Mouse (Mus musculus) cerebellum, adult 2 months (tissue): ENCODE results near the gene Insr. TPM values are rescaled to one million over a fixed set of nuclear protein-coding genes. Genes with fewer than 3 reads are reported as not detected.

Experiments used
- DNase-seq, 2 experiments: peaks; one replicate each; pipeline ENCODE4 v3.0.0; 2021
- H3K27ac ChIP-seq: fragments of 200-500 bp; 2 replicates; pipeline ENCODE4 v1.5.1; 2012; ENCODE audit warnings: low read length, control low read depth, inconsistent platforms; ENCODE audit not compliant: insufficient read depth
- H3K27me3 ChIP-seq: fragments of 200-500 bp; 2 replicates; pipeline ENCODE4 v1.6.1; 2012; ENCODE audit warnings: inconsistent platforms, mild to moderate bottlenecking, low read length, moderate library complexity; ENCODE audit not compliant: control insufficient read depth, insufficient read depth
- H3K4me1 ChIP-seq: fragments of 200-500 bp; 2 replicates; pipeline ENCODE4 v1.6.1; 2011; ENCODE audit warnings: low read length; ENCODE audit not compliant: control insufficient read depth, insufficient read depth
- H3K4me3 ChIP-seq: fragments of 200-500 bp; replicated peaks from 2 replicates; pipeline ENCODE3; 2011; ENCODE audit warnings: mild to moderate bottlenecking, low read depth, low read length, control low read depth; ENCODE audit not compliant: insufficient read depth
- CTCF ChIP-seq: fragments of 200-500 bp; IDR thresholded peaks from 2 replicates; pipeline ENCODE4 v1.5.1; 2011; ENCODE audit warnings: low read depth, mild to moderate bottlenecking, control low read depth, low read length, moderate library complexity, borderline replicate concordance; ENCODE audit not compliant: insufficient read depth
- POLR2A ChIP-seq: fragments of 200-500 bp; IDR thresholded peaks from 2 replicates; pipeline ENCODE4 v1.6.1; 2011; ENCODE audit warnings: low read length, control low read depth, borderline replicate concordance; ENCODE audit not compliant: insufficient read depth
- WGBS: fragments of 180-500 bp; shearing (Covaris S2); methylation state at CpG from one replicate; pipeline ENCODE4 v1.1.7; 2018; 5-methylcytosine and 5-hydroxymethylcytosine counted together
- polyA plus RNA-seq: library from polyadenylated mRNA; depleted of rRNA; stranded (reverse); fragments of >200 nt; gene quantifications from 2 replicates; pipeline ENCODE4 v1.2.3, GENCODE M21; 2012

Insr gene
- polyA plus RNA-seq, 1 experiment = 16.2 TPM

DNA sequence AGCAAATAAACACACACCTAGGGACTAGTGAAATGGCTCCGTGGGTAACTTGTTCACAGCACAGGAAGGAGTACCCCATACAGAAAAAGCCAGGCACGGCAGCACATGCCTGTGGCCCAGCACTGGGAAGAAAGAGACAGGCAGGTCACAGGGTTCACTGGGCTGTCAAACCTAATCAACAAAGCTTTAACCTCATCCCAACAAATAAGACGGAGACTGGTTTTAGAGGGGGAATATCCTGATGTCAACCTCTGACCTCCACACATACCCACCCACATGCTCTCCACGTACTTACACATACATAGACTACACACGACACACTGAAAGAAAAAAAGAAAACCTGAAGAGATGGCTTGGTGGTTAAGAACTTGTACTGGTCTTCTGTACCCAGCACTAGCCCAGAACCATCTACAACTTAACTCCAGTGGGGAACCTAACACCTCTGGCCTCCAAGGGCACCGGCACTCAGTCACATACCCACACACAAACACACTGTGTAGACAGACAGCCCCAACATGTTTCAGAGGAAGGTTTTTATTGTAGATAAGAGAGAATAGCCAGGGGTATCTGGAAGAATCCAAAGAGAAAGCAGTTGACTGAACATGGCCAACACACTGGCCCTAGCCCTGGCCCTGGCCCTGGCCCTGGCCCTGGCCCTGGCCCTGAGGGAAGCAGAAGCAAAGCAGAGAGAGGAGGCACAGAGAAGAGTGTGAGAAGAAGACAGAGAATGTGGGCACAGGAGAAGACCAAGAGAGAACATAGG, 12.6 kb downstream of the Insr start:
- no peaks in the 10 kb centered on the region; the same call in none of the 2 replicates for H3K4me1 ChIP-seq
- H3K4me3 ChIP-seq = no peak overlapping the region
- H3K27me3 ChIP-seq = no peaks in the 10 kb centered on the region
- no peak overlapping the region for H3K27ac ChIP-seq
- DNase-seq = no peak
- 75% methylated on average over 6 of the region's 6 CpGs for WGBS
- no peak for TF ChIP-seq POLR2A
- TF ChIP-seq CTCF = no peak

DNA sequence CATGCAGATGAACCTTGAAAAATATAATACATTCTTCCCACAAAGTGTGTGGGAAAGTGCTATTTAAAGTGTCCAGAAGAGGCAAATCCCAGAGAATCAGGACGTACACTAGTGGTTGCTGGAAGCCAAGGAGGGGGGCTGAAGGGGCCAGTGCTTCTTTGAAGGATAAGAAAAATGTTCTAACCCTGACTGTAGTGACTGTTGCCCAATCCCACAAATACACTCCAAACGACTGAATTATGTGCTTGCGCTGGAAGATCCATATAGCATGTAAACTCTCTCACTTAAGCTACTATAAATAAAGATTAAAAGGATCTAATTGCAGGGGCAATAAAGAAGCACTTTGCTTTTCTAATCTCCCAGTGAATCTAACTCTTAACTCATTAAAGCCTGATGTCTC, 14.2 kb downstream of the Insr start:
- Histone ChIP-seq H3K4me1 (peaks cover 6% of the 10 kb centered on the region), H3K4me3 (no peak overlapping the region), H3K27me3 (no peaks in the 10 kb centered on the region), H3K27ac (no peak overlapping the region)
- no peak for DNase-seq
- WGBS = 78% methylated on average over 3 of the region's 3 CpGs
- TF ChIP-seq POLR2A (no peak), CTCF (no peak)

DNA sequence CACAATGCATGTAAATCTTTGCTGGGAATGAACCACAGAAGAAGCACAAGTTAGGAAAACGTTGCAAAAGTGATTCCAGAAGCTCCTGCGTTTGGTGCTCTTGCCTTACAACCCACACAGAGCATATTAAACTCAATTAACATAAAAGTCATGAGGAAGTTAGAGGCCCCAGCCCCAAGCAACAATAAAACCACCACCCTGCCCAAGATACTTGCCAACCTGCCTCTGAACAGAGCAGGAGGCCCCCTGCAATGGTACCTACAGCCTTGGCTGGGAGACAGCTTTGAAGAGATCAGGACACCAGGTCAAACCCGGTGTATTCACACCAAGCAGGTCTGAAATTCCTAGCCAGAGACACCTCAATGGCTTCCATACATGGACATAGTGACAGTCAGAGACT, 16.6 kb downstream of the Insr start:
- no peak for DNase-seq
- TF ChIP-seq CTCF = no peak
- no peak for TF ChIP-seq POLR2A
- Histone ChIP-seq H3K4me1 (peaks cover 6% of the 10 kb centered on the region; the same call in 1 of the 2 replicates), H3K4me3 (no peak overlapping the region), H3K27me3 (no peaks in the 10 kb centered on the region), H3K27ac (no peak overlapping the region)
- WGBS = 87% methylated on average over 3 of the region's 3 CpGs

DNA sequence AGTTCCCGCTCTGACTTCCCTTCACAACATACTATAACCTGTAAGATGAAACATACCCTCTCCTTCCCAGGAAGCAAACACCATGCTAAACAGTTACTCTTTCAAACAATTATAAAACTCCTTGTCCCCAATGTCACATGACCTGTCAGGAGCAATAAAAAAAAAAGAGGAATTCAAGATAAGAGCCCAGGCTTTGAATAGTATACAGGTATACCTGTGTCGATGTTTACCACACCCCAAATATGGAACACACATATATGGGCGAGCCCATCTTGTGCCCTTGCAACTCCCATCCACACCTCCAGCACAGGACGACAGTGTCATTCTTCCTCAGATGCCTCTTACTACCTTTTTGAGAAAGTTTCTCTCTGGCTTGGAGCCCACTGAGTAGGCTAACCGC, 18.3 kb downstream of the Insr start:
- H3K27me3 ChIP-seq = no peaks in the 10 kb centered on the region

DNA sequence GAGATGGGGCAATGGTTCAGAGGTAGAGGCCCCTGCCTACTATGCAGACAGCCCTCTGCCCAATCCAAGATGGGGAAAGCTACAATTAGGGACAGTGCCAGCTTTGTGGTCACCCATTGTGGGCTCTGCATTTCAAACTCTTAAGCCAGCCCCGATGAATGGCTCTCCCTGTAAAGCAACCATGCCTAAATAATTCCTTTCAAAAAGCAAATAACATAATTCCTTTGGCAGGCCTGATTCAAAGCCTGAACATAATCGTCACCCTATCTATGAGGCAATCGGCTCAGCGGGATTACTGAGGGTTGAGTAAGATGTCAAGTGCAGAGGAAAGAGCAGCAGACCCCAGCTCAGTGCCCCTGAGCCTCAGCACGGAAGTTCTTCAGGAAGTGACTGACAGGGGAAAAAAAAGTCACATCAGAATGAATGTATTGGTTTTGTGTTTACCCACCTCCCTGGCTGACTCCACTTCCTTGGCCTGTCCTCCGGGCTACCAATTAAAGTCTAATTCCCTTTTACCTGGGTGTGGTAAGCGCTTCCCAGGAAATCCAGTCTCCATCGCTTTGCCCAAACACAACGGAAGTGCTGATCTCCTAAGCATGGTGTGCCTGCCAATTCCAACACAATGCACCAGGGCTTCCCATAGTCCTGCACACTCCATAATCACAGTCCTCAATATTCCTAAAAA, 19.1 kb downstream of the Insr start:
- Histone ChIP-seq H3K4me1 (peaks cover 6% of the 10 kb centered on the region; the same call in 1 of the 2 replicates), H3K4me3 (no peak overlapping the region), H3K27ac (no peak overlapping the region), H3K27me3 (no peaks in the 10 kb centered on the region)
- DNase-seq = no peak
- no peak for TF ChIP-seq POLR2A
- TF ChIP-seq CTCF = no peak
- WGBS = 37% methylated on average over 9 of the region's 9 CpGs

More for the DNA sequence above, 18.3 kb downstream of the Insr start:
- Histone ChIP-seq H3K4me3 (no peak overlapping the region), H3K27ac (no peak overlapping the region), H3K4me1 (peaks cover 6% of the 10 kb centered on the region; the same call in 1 of the 2 replicates)
- TF ChIP-seq POLR2A = no peak
- no peak for TF ChIP-seq CTCF
- WGBS = 88% methylated on average over 5 of the region's 5 CpGs
- DNase-seq = no peak

DNA sequence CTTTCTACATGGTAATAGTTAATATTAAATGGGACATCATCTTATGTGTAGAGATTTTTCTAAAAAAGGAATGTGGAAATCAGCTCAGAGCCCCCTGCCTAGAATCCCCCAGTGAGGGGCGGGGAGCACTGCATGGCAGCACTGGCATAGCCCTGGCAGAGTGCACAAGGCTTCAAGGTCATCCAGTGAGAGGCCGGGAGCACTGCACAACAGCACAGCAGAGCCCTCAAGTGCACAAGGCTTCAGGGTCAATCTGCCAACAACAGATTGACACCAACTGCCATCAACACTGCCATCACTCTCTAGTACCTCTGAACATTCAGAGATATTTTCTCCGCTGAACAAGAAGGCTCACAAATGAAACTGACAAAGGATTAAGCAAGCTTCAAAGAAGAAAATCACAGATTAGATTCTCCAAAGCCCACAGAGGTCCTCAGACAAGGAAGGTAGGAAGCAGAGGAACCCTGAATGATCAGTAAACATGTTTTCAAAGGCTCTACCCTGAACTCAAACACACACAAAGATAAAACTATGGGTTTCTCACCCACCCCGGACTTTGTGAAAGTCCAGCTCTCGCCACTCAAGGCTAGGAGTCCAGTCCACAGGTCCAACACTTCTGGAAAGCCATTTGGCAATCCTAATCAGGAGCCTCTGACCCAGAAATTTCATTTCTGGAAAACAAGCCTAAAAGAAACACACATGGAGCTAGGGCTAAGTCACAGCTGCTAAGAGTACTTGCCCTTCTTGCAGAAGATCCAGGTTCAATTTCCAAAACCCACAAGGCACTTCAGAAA, 23.1 kb downstream of the Insr start:
- H3K4me1 ChIP-seq = peaks cover 4% of the 10 kb centered on the region; the same call in 1 of the 2 replicates
- H3K4me3 ChIP-seq = no peak overlapping the region
- WGBS = 62% methylated on average over 5 of the region's 5 CpGs
- H3K27ac ChIP-seq = peak overlapping the region; percentile 4; the same call in 1 of the 2 replicates
- H3K27me3 ChIP-seq = no peaks in the 10 kb centered on the region
- TF ChIP-seq CTCF (no peak), POLR2A (no peak)
- DNase-seq = no peak

DNA sequence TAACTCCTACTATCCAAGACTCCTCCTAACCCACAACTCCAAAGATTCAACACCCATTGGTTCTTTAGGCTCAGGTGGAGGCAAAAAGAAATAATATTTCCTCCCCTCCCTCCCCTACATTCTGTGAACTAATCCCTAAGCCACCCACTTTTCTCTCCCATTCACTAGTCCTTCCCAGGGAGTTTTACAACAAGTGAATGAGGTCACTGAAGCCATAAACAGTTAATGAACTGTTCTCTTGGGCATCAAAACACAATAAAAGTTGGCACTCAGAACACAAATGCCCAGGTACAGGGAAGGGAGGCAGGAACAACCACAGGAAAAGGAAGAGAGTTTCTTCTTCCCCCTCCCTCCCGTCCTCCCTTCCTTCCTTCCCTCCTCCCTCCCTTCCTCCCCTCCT, 24.1 kb downstream of the Insr start:
- no peak overlapping the region for H3K27ac ChIP-seq
- no peak for DNase-seq
- H3K27me3 ChIP-seq = no peaks in the 10 kb centered on the region
- H3K4me3 ChIP-seq = no peak overlapping the region
- 63% methylated on average over 1 of the region's 1 CpGs for WGBS
- H3K4me1 ChIP-seq = no peaks in the 10 kb centered on the region
- no peak for TF ChIP-seq CTCF

DNA sequence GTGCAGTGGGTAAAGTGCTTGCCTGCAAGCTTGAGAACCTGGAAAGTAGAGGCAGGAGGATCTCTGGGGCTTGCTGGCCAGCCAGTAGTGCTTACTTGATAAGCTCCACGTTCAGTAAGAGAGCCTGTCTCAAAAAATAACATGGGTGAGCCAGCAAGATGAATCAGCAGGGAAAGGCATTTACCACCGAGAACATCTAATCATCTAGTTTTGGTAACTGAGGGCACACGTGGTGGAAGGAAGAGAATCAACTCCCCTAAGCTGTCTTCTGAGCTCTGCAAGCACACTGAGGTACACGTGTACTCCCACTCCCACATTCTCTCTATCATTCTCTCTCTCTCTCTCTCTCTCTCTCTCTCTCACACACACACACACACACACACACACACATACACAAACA, 26.2 kb downstream of the Insr start:
- Histone ChIP-seq H3K4me3 (no peak overlapping the region), H3K27me3 (no peaks in the 10 kb centered on the region), H3K4me1 (no peaks in the 10 kb centered on the region), H3K27ac (no peak overlapping the region)
- 65% methylated on average over 4 of the region's 4 CpGs for WGBS
- TF ChIP-seq CTCF (no peak), POLR2A (no peak)
- no peak for DNase-seq
